Mouse (Mus musculus): ENCODE data around the gene Irx2. TPM values are rescaled to one million over a fixed set of nuclear protein-coding genes. Genes with fewer than 3 reads are reported as not detected.

Irx2 gene
- polyA plus RNA-seq (2017; shearing (Covaris generic)) = not detected

- no peak for ATAC-seq
Observed at GRCm38 (mm10) chr13:72628462-72628916, at the start of gene Irx2. Irx2 (plus strand) TSS chr13:72628820.

GRCm38 (mm10) chr13:72581276-72581675, 47.3 kb upstream of the Irx2 start:
- no peak for ATAC-seq

GRCm38 (mm10) chr13:72592526-72592925, 36.1 kb upstream of the Irx2 start:
- ATAC-seq = no peak

GRCm38 (mm10) chr13:72593310-72593709, 35.3 kb upstream of the Irx2 start:
- ATAC-seq = no peak

GRCm38 (mm10) chr13:72593710-72594111, 34.9 kb upstream of the Irx2 start:
- no peak for ATAC-seq

GRCm38 (mm10) chr13:72599254-72599653, 29.4 kb upstream of the Irx2 start:
- ATAC-seq = no peak

- no peak for ATAC-seq
Observed at GRCm38 (mm10) chr13:72608706-72609105, 19.9 kb upstream of the Irx2 start.

- no peak for ATAC-seq
Observed at GRCm38 (mm10) chr13:72610277-72610676, 18.3 kb upstream of the Irx2 start.

GRCm38 (mm10) chr13:72623926-72624846, 4.4 kb upstream of the Irx2 start:
- no peak for ATAC-seq

- no peak for ATAC-seq
Observed at GRCm38 (mm10) chr13:72624847-72625170, 3.8 kb upstream of the Irx2 start.

- no peak for ATAC-seq
Observed at GRCm38 (mm10) chr13:72625236-72625950, 3.2 kb upstream of the Irx2 start.

- ATAC-seq = no peak
Observed at GRCm38 (mm10) chr13:72627391-72628321, 964 bp upstream of the Irx2 start.

- ATAC-seq = no peak
Observed at GRCm38 (mm10) chr13:72628935-72629631, 463 bp downstream of the Irx2 start.

GRCm38 (mm10) chr13:72629806-72630205, 1.2 kb downstream of the Irx2 start:
- no peak for ATAC-seq

GRCm38 (mm10) chr13:72630501-72631372, 2.1 kb downstream of the Irx2 start:
- no peak for ATAC-seq

- ATAC-seq = no peak
Observed at GRCm38 (mm10) chr13:72631373-72632021, 2.9 kb downstream of the Irx2 start.

- no peak for ATAC-seq
Observed at GRCm38 (mm10) chr13:72632361-72632760, 3.7 kb downstream of the Irx2 start.

GRCm38 (mm10) chr13:72633097-72633496, 4.5 kb downstream of the Irx2 start:
- ATAC-seq = no peak

GRCm38 (mm10) chr13:72634752-72635315, 6.2 kb downstream of the Irx2 start:
- ATAC-seq = no peak

- ATAC-seq = no peak
Observed at GRCm38 (mm10) chr13:72636331-72636851, 7.8 kb downstream of the Irx2 start.

All from CD4-positive, CD25-positive, alpha-beta regulatory T cell, adult 4 months (primary cell).